Mouse (Mus musculus) heart, postnatal 0 days (tissue): ENCODE measurements around the gene Col19a1. TPM values are rescaled to one million over a fixed set of nuclear protein-coding genes. Genes with fewer than 3 reads are reported as not detected.

Experiments
- ATAC-seq: fragments of 200-750 bp; cut with Nextera tagmentation; 2 replicates; pipeline ENCODE4 v1.8.0; 2017; ENCODE audit warnings: low read depth, moderate number of reproducible peaks, moderate library complexity; ENCODE audit not compliant: insufficient read depth
- DNase-seq: peaks from one replicate; pipeline ENCODE4 v3.0.0-alpha.2; 2016; ENCODE audit warnings: low spot score
- H3K27ac ChIP-seq: fragments of 300-500 bp; sonication (generic); 2 replicates; pipeline ENCODE4 v1.5.1; 2014; ENCODE audit warnings: low read depth, mild to moderate bottlenecking
- H3K27me3 ChIP-seq: fragments of 300-500 bp; sonication (generic); 2 replicates; pipeline ENCODE4 v1.6.1; 2014; ENCODE audit warnings: low read length, mixed read lengths; ENCODE audit not compliant: control insufficient read depth, insufficient read depth
- H3K36me3 ChIP-seq: fragments of 300-500 bp; sonication (generic); replicated peaks from 2 replicates; pipeline ENCODE4 v1.6.1; 2014; ENCODE audit warnings: low read length, mixed read lengths; ENCODE audit not compliant: control insufficient read depth, insufficient read depth
- H3K4me1 ChIP-seq: fragments of 300-500 bp; sonication (generic); 2 replicates; pipeline ENCODE4 v1.6.1; 2014; ENCODE audit warnings: antibody characterized with exemption; ENCODE audit not compliant: control insufficient read depth, insufficient read depth
- H3K4me2 ChIP-seq: fragments of 300-500 bp; sonication (generic); 2 replicates; pipeline ENCODE4 v1.6.1; 2014; ENCODE audit warnings: low read depth, mild to moderate bottlenecking, low read length, moderate library complexity
- H3K4me3 ChIP-seq: fragments of 300-500 bp; sonication (generic); 2 replicates; pipeline ENCODE4 v1.5.1; 2014; ENCODE audit warnings: low read depth, low read length
- H3K9ac ChIP-seq: fragments of 300-500 bp; sonication (generic); replicated peaks from 2 replicates; pipeline ENCODE4 v1.6.1; 2014; ENCODE audit warnings: low read depth, low read length, mixed read lengths
- H3K9me3 ChIP-seq: fragments of 300-500 bp; sonication (generic); replicated peaks from 2 replicates; pipeline ENCODE4 v1.6.1; 2016; ENCODE audit warnings: low read length; ENCODE audit not compliant: control insufficient read depth
- CTCF ChIP-seq: IDR thresholded peaks from 2 replicates; pipeline ENCODE4 v1.5.1; 2016; ENCODE audit warnings: antibody characterized with exemption, control low read depth, low read depth
- EP300 ChIP-seq: IDR thresholded peaks from 2 replicates; pipeline ENCODE4 v1.6.1; 2016; ENCODE audit warnings: antibody characterized with exemption, low read depth
- WGBS: fragments of 180-500 bp; shearing (Covaris S2); extraction: QIAGEN DNeasy Blood & Tissue Kit; methylation state at CpG from one replicate; pipeline ENCODE4 v1.1.7; 2014; 5-methylcytosine and 5-hydroxymethylcytosine counted together
- polyA plus RNA-seq: library from polyadenylated mRNA; unstranded; fragments of >200 nt; fragmentation: Nextera tagmentation; extraction: Ambion mirVana; gene quantifications from 2 replicates; pipeline ENCODE4 v1.2.1, GENCODE M21; 2015
- total RNA-seq: library from RNA; depleted of rRNA; stranded (reverse); fragments of >200 nt; gene quantifications from 2 replicates; pipeline ENCODE4 v1.2.3, GENCODE M21; 2014; ENCODE audit warnings: low replicate concordance

Col19a1 gene
- total and polyA plus RNA-seq, 2 experiments from 2014 or later = 0.04 to 0.69 TPM

DNA sequence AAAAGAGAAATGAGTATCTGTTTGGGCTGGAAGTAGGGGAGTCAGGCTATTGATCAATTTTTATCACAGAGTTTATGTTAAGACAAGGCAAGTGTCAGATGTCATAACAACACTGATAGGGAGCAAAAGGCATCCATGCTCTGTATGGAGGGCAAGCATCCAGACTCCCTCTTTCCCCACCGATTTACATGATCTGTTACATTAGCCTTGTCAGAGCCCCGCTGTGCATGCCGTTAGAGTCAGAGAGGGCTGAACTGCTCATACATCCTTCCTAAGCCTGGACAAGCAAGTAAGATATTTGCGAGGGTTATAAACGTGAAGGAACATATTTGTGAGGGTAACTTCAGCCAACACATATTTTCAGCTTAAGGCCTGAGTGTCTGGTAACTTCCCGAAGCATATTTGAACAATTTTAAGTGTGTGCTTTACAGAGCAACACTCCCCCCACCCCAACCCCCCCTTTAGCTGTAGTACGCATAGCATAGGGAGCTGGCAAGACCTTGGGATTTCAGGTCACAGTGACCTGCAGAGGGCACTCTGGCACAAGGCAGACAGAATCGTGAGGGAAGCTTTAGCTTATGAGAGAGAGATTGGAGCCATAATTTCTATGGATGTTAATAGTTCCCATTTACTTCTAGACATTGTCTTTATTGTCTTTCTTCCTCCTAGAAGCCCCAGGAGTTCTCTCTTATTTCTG lies 209.0 kb downstream of the Col19a1 start:
- Histone ChIP-seq H3K4me1 (no peaks in the 10 kb centered on the region), H3K4me2 (no peak overlapping the region), H3K27ac (no peak overlapping the region), H3K36me3 (no peaks in the 10 kb centered on the region), H3K9ac (no peak overlapping the region), H3K9me3 (no peaks in the 10 kb centered on the region), H3K27me3 (no peaks in the 10 kb centered on the region), H3K4me3 (no peak overlapping the region)
- 21% methylated on average over 8 of the region's 8 CpGs for WGBS
- TF ChIP-seq EP300 = no peak
- TF ChIP-seq CTCF = peak; percentile 52
- DNase-seq (peak; percentile 33), ATAC-seq (peak; percentile 60; the same call in 1 of the 2 replicates)

DNA sequence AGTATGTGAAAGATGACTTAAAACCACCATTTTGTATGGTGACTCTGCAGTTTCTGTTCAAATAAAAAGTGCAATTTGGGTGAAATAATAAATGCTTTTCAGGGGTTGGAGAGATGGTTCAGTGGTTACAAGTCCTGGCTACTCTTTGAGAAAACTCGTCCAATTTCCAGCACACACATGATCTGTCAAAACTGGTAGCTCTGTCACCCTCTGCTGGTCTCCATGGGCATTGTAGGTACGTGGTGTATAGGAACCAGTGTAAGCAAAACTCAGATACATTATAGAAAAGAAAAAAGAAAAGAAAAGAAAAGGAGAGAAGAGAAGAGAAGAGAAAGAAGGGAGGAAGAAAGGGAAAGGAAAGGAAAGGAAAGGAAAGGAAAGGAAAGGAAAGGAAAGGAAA lies 212.4 kb downstream of the Col19a1 start:
- Histone ChIP-seq H3K9ac (no peak overlapping the region), H3K4me2 (no peak overlapping the region), H3K36me3 (no peaks in the 10 kb centered on the region), H3K4me3 (no peak overlapping the region), H3K27ac (no peak overlapping the region), H3K9me3 (no peaks in the 10 kb centered on the region), H3K27me3 (no peaks in the 10 kb centered on the region), H3K4me1 (no peaks in the 10 kb centered on the region)
- ATAC-seq (no peak), DNase-seq (peak; percentile 10)
- TF ChIP-seq EP300 (no peak), CTCF (peak; percentile 59)
- 27% methylated on average over 2 of the region's 2 CpGs for WGBS

DNA sequence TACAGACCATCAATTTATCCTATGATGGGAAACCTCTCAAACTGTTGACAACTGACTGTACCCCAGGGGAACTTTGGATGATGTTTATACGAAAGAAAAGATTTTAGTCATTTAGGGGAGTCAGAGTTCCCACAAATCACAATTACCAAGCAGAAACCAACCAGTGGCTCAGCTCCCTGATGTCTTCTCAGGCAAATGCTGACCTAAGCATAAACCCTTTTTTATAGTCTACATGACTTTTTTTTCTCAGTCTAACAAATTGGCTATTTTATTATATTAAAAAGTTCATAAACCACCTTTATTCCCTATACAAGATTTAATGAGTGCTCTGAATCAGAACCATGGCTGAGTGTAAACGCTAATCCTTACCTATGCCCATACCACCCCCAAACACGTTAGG lies 213.6 kb downstream of the Col19a1 start:
- H3K27ac ChIP-seq = no peak overlapping the region
- no peak overlapping the region for H3K4me2 ChIP-seq
- ATAC-seq = no peak
- 70% methylated on average over 3 of the region's 3 CpGs for WGBS
- no peak for DNase-seq
- H3K9ac ChIP-seq = no peak overlapping the region
- no peak overlapping the region for H3K4me3 ChIP-seq
- H3K4me1 ChIP-seq = no peaks in the 10 kb centered on the region
- TF ChIP-seq EP300 (no peak), CTCF (no peak)
- no peaks in the 10 kb centered on the region for H3K9me3 ChIP-seq
- no peaks in the 10 kb centered on the region for H3K36me3 ChIP-seq
- no peaks in the 10 kb centered on the region for H3K27me3 ChIP-seq

DNA sequence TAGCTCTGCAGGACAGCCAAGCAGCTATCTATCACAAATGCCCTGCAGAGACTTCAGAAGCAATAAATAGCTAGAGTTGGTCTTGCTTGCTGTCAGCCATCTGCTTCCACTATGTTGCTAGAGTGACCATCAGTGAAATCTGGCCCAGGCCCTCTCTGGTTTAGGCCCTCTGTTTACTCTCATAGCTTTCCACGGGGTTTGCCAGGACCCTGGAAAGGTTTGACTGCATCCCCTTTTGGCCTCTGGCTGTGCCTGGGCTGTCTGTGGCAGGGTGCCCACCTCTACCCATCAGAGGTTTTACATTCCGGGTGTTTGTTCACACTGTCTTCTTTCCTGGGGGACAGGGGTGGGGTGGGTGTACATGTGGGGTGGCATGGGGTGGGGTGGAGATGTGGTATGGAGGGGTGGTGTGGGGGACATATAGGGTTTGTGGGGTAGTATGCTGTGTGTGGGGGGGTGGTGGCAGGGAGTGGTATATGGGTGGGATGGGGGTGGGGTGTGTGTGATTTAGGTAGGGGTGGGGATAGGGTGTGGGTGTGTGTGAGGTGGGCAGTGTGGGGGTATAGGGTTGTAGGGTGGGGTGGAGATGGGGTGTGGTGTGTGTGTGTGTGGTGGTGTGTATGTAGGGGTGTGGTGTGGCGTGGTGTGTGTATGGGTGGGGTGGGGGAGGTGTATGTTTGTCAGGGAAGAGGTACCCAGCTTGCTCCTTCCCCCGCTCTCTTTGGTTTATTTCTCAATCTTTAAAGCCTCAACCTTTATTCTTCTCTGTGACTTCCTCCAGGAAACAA lies 214.6 kb downstream of the Col19a1 start:
- no peak overlapping the region for H3K4me3 ChIP-seq
- TF ChIP-seq CTCF (no peak), EP300 (no peak)
- H3K4me2 ChIP-seq = no peak overlapping the region
- no peak overlapping the region for H3K9ac ChIP-seq
- WGBS = 75% methylated on average over 4 of the region's 4 CpGs
- no peaks in the 10 kb centered on the region for H3K9me3 ChIP-seq
- no peak for DNase-seq
- no peak overlapping the region for H3K27ac ChIP-seq
- no peaks in the 10 kb centered on the region for H3K27me3 ChIP-seq
- no peaks in the 10 kb centered on the region for H3K4me1 ChIP-seq
- ATAC-seq = no peak
- H3K36me3 ChIP-seq = no peaks in the 10 kb centered on the region

DNA sequence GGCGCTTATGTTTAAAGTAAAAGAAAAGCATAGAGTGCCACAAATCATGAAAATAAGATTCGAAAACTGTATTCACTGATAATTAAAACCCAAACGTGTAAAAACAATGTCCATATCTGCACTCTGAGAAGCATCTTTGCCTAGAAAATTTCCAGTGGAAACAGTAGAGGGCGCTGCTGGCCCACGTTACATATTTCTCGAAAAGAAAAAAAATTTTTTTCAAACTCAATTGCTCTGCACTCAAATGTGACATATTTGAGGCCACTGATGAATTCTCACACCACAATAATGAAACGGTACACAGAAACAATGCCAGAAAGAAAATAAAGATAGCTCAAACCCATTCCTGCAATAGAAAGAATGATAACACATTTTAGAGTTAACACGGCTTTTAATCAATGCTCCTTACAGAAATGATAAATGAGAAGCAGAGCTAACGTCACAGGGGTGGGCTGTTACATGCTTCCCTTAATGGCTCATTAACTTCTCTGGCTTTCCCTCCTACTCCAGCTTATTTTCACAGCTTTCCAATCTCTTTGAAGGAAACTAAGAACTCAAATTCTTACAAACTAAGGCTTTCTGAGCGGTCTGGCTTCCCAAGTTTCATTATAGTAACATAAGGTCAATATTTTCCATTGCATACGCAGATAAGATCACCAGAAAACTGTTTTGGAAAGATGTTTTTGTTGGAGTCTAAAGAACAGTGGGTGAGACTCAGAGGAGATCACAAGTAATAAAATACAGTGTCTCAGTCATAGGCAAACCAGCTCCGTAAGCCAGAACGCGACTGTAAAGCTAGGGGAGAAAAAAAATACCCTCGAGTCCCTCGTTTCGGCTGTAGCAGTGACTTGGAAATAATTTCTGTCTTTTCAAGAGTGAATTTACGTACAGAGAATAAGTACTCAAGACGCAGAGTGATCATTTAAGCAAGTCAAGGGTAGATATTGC lies 219.4 kb downstream of the Col19a1 start:
- no peak overlapping the region for H3K4me3 ChIP-seq
- no peak overlapping the region for H3K27ac ChIP-seq
- TF ChIP-seq CTCF = peak; percentile 48
- no peak for TF ChIP-seq EP300
- no peaks in the 10 kb centered on the region for H3K36me3 ChIP-seq
- 42% methylated on average over 19 of the region's 19 CpGs for WGBS
- no peak overlapping the region for H3K9ac ChIP-seq
- no peaks in the 10 kb centered on the region for H3K27me3 ChIP-seq
- no peaks in the 10 kb centered on the region for H3K4me1 ChIP-seq
- no peaks in the 10 kb centered on the region for H3K9me3 ChIP-seq
- DNase-seq (peak; percentile 15), ATAC-seq (no peak)
- H3K4me2 ChIP-seq = peak overlapping the region; percentile 29
